11 mouse cellular contexts compared by ENCODE assay signal in genomic region chr4:24631177-24631911, GRCm38 (mm10).
DNase-seq lines count a peak whose midpoint lies in the region; ATAC-seq and TF ChIP-seq lines count a peak whose summit lies in the region.
"Had no signal": no experiment of that assay in that cellular context is flagged by ENCODE, and none has a peak within 500 bp of the region (broad histone marks: within the 10 kb centered on the region; RNA-seq: fewer than 3 reads in every experiment).

No protein-coding gene starts in this region.

- no peaks in the 10 kb centered on the region for H3K27me3 ChIP-seq in cerebellum, adult 2 months (ENCODE audit: control insufficient read depth, insufficient read depth, low read length)
- no peaks in the 10 kb centered on the region for H3K27me3 ChIP-seq in forebrain, postnatal 0 days (ENCODE audit: insufficient read depth, low read length)
- no peaks in the 10 kb centered on the region for H3K27me3 ChIP-seq in midbrain, embryonic 15.5 days (replicated peaks)
- H3K27me3 ChIP-seq: stomach, embryonic 15.5 days had no signal

- no peak overlapping the region for H3K4me2 ChIP-seq in forebrain, postnatal 0 days (ENCODE audit: low read depth)
- H3K4me2 ChIP-seq in midbrain, embryonic 15.5 days: peak overlapping the region; percentile 22; the same call in 1 of the 2 replicates
- H3K4me2 ChIP-seq: stomach, embryonic 15.5 days had no signal

- no peak for TF ChIP-seq POLR2A in cerebellum, adult 2 months (IDR thresholded peaks at IDR 0.05; ENCODE audit: borderline replicate concordance, insufficient read depth, low read length)

- 23% methylated on average over 9 of the region's 9 CpGs for WGBS in cerebellum, adult 2 months
- 32% methylated on average over 9 of the region's 9 CpGs for WGBS in forebrain, postnatal 0 days
- WGBS in midbrain, embryonic 15.5 days: 38% methylated on average over 9 of the region's 9 CpGs

- DNase-seq in left cerebral cortex, postnatal 36 days (ENCODE audit: low spot score in 2 of 2): peak; percentile 17 to 19
- no peak for DNase-seq in left cerebral cortex, adult 8-10 months (ENCODE audit: low spot score in 2 of 2)
- DNase-seq in cerebellum, adult 2 months: peak; percentile 65 to 76
- DNase-seq in forebrain, postnatal 0 days: peak; percentile 18
- no peak for DNase-seq in B cell, adult 2 months
- DNase-seq in thymus, postnatal 36 days: no peak
- DNase-seq: adrenal gland, postnatal 36 days; gastrocnemius, adult 2 months had no signal

- no peak for TF ChIP-seq CTCF in cerebellum, adult 2 months (IDR thresholded peaks at IDR 0.05; ENCODE audit: borderline replicate concordance, insufficient read depth, low read depth, low read length)
- no peak for TF ChIP-seq CTCF in forebrain, postnatal 0 days (IDR thresholded peaks at IDR 0.05; ENCODE audit: low read depth)

- no peak overlapping the region; the same call in 1 of the 2 replicates for H3K27ac ChIP-seq in cerebellum, adult 2 months (ENCODE audit: insufficient read depth, low read length)
- H3K27ac ChIP-seq in forebrain, postnatal 0 days (ENCODE audit: low read depth, low read length): no peak overlapping the region
- peak overlapping the region; percentile 55 for H3K27ac ChIP-seq in midbrain, embryonic 15.5 days
- H3K27ac ChIP-seq: gastrocnemius, adult 2 months; stomach, embryonic 15.5 days had no signal

- H3K36me3 ChIP-seq in forebrain, postnatal 0 days (ENCODE audit: insufficient read depth): no peaks in the 10 kb centered on the region
- H3K36me3 ChIP-seq in midbrain, embryonic 15.5 days (replicated peaks): no peaks in the 10 kb centered on the region
- H3K36me3 ChIP-seq: stomach, embryonic 15.5 days had no signal

- intact Hi-C loops in left cerebral cortex, postnatal 36 days (cut with DNase I): no loop called here

- H3K4me3 ChIP-seq in cerebellum, adult 2 months (replicated peaks; ENCODE audit: insufficient read depth, low read depth, low read length): no peak overlapping the region
- H3K4me3 ChIP-seq in forebrain, postnatal 0 days (ENCODE audit: low read depth, low read length): no peak overlapping the region
- no peak overlapping the region for H3K4me3 ChIP-seq in midbrain, embryonic 15.5 days
- H3K4me3 ChIP-seq: gastrocnemius, adult 2 months; stomach, embryonic 15.5 days had no signal

- peaks cover 10% of the 10 kb centered on the region; the same call in 1 of the 2 replicates for H3K4me1 ChIP-seq in cerebellum, adult 2 months (ENCODE audit: control insufficient read depth, insufficient read depth, low read length)
- H3K4me1 ChIP-seq in forebrain, postnatal 0 days (ENCODE audit: insufficient read depth): peaks cover 6% of the 10 kb centered on the region
- H3K4me1 ChIP-seq in midbrain, embryonic 15.5 days: peaks cover 18% of the 10 kb centered on the region

- no peaks in the 10 kb centered on the region for H3K9me3 ChIP-seq in forebrain, postnatal 0 days (ENCODE audit: low read length)
- no peaks in the 10 kb centered on the region for H3K9me3 ChIP-seq in midbrain, embryonic 15.5 days
- H3K9me3 ChIP-seq: stomach, embryonic 15.5 days had no signal

- ATAC-seq in forebrain, postnatal 0 days: peak; percentile 60
- peak; percentile 73 for ATAC-seq in midbrain, embryonic 15.5 days (replicated peaks)
- ATAC-seq in granulocyte monocyte progenitor cell, adult 5-6 weeks (replicated peaks; ENCODE audit: poor library complexity, severe bottlenecking): no peak

- H3K9ac ChIP-seq in forebrain, postnatal 0 days: no peak overlapping the region
- H3K9ac ChIP-seq in midbrain, embryonic 15.5 days: no peak overlapping the region
- H3K9ac ChIP-seq: stomach, embryonic 15.5 days had no signal

Comparison
In these comparisons a context has a peak if more than half of its experiments do, and no peak if none do; other contexts are left out.
1. DNase-seq: peak in left cerebral cortex, postnatal 36 days (2 of 2), cerebellum, adult 2 months (2 of 2) and forebrain, postnatal 0 days (single experiment); none in left cerebral cortex, adult 8-10 months (0 of 2), B cell, adult 2 months (0 of 2) and thymus, postnatal 36 days (0 of 2).